Mouse (Mus musculus): ENCODE data around the gene Olfr980.
"Not testable (repeated sequence)": the region's sequence is repeated elsewhere in the genome, so short reads cannot be mapped to it uniquely, and the experiment has no call there.

Olfr980 gene

GRCm38 (mm10) chr9:40009482-40009881 is at the start of gene Olfr980:
Gene Olfr980, minus strand, starts transcription at chr9:40009582.
- no peak for DNase-seq

- DNase-seq, result no peak
Observed at GRCm38 (mm10) chr9:40050138-40050537, 40.8 kb upstream of the Olfr980 start.

- DNase-seq, result no peak
Observed at GRCm38 (mm10) chr9:40021164-40021563, 11.8 kb upstream of the Olfr980 start, which contains the start of gene Olfr981. Gene Olfr981, plus strand, starts transcription at chr9:40021464.

GRCm38 (mm10) chr9:40003365-40003764 is 6.0 kb downstream of the Olfr980 start, which contains the start of gene Olfr979:
Gene Olfr979, minus strand, starts transcription at chr9:40003465.
- DNase-seq, result no peak

GRCm38 (mm10) chr9:39991813-39992212 is 17.6 kb downstream of the Olfr980 start, which contains the start of gene Olfr978:
Gene Olfr978, plus strand, starts transcription at chr9:39992113.
- DNase-seq, result no peak

GRCm38 (mm10) chr9:39976581-39977145 is 32.7 kb downstream of the Olfr980 start:
- not testable (repeated sequence) for DNase-seq

GRCm38 (mm10) chr9:39961033-39961432 is 48.3 kb downstream of the Olfr980 start, which contains the start of gene Olfr976:
Gene Olfr976, minus strand, starts transcription at chr9:39961133.
- not testable (repeated sequence) for DNase-seq
